Comparison of ENCODE assay signal across 10 mouse cellular contexts in genomic region chr15:85464823-85465565, GRCm38 (mm10). TPM values are rescaled to one million over a fixed set of nuclear protein-coding genes. Genes with fewer than 3 reads are reported as not detected.
A peak's percentile ranks its signal among the peaks of the same experiment; 100 is the strongest.
DNase-seq lines count a peak whose midpoint lies in the region; ATAC-seq lines count a peak whose summit lies in the region.
"Had no signal": no experiment of that assay in that cellular context is flagged by ENCODE, and none has a peak within 500 bp of the region (broad histone marks: within the 10 kb centered on the region; RNA-seq: fewer than 3 reads in every experiment).

No protein-coding gene starts in this region.

- H3K27me3 ChIP-seq in embryonic facial prominence, embryonic 10.5 days (replicated peaks; ENCODE audit: low read depth, poor library complexity, severe bottlenecking), result peaks cover 13% of the 10 kb centered on the region

- H3K4me1 ChIP-seq in embryonic facial prominence, embryonic 10.5 days, result peaks cover 31% of the 10 kb centered on the region

- DNase-seq in frontal cortex, postnatal 10 days (ENCODE audit: low spot score in 2 of 2), result no peak
- peak; percentile 22 for DNase-seq in 3T3-L1 (ENCODE audit: low read depth, low spot score)
- peak; percentile 62 for DNase-seq in embryonic facial prominence, embryonic 10.5 days (ENCODE audit: low spot score)
- DNase-seq in hindlimb bud, embryonic 11.5 days (ENCODE audit: extremely low spot score, low read depth, low spot score), result peak; percentile 2
- no peak for DNase-seq in left cerebral cortex, adult 18-20 months (ENCODE audit: low spot score in 2 of 2)
- DNase-seq in heart, adult 8-10 months (ENCODE audit: low spot score), result no peak
- DNase-seq: right cerebral cortex, postnatal 25 days had no signal

- peaks cover 89% of the 10 kb centered on the region for H3K36me3 ChIP-seq in embryonic facial prominence, embryonic 10.5 days (replicated peaks)

- H3K27ac ChIP-seq in embryonic facial prominence, embryonic 10.5 days (replicated peaks), result no peak overlapping the region

- H3K4me3 ChIP-seq in embryonic facial prominence, embryonic 10.5 days, result no peak overlapping the region

- no peaks in the 10 kb centered on the region for H3K9me3 ChIP-seq in embryonic facial prominence, embryonic 10.5 days

- 0 out of 2 replicates have a peak, but pooled peaks have one; percentile 25 for ATAC-seq in frontal cortex, adult (ENCODE audit: low TSS enrichment)
- ATAC-seq in activated CD4-positive, CD25-positive, alpha-beta regulatory T cell, adult 4 months, result no peak

- WGBS in embryonic facial prominence, embryonic 10.5 days, result 56% methylated on average over 10 of the region's 10 CpGs

RNA-seq across cellular contexts. Expression of gene 7530416G11Rik, which starts 38.0 kb away (rescaled TPM):
- not detected in 2 replicates for polyA plus RNA-seq in embryonic facial prominence, embryonic 10.5 days (2016; fragmentation: Nextera tagmentation; extraction: Ambion mirVana)
- total RNA-seq in left cerebral cortex, adult 18-20 months (2021), result not detected
- not detected for polyA plus RNA-seq in activated CD4-positive, CD25-positive, alpha-beta regulatory T cell, adult 4 months (2017; shearing (Covaris generic))
- not detected for total RNA-seq in heart, adult 8-10 months (2022)
- polyA plus RNA-seq: liver, embryonic 16.5 days had no signal

Comparison
In these comparisons a context has a peak if more than half of its experiments do, and no peak if none do; other contexts are left out.
1. DNase-seq: peak in 3T3-L1 (single experiment), embryonic facial prominence, embryonic 10.5 days (single experiment) and hindlimb bud, embryonic 11.5 days (single experiment); none in frontal cortex, postnatal 10 days (0 of 2), left cerebral cortex, adult 18-20 months (0 of 2) and heart, adult 8-10 months (single experiment).